Mouse (Mus musculus) forebrain, postnatal 0 days (tissue): Measurements from ENCODE around the gene Wbp1l. TPM values are rescaled to one million over a fixed set of nuclear protein-coding genes. Genes with fewer than 3 reads are reported as not detected.

Experiments
- ATAC-seq: fragments of 200-750 bp; cut with Nextera tagmentation; 2 replicates; pipeline ENCODE4 v1.8.0; 2017; ENCODE audit warnings: mild to moderate bottlenecking, moderate library complexity
- DNase-seq: peaks from one replicate; pipeline ENCODE4 v3.0.0-alpha.2; 2015
- H3K27ac ChIP-seq: fragments of 300-500 bp; sonication (generic); 2 replicates; pipeline ENCODE4 v1.5.1; 2014; ENCODE audit warnings: low read depth, mild to moderate bottlenecking, antibody characterized with exemption, low read length, moderate library complexity, mixed read lengths
- H3K27me3 ChIP-seq: fragments of 300-500 bp; sonication (generic); 2 replicates; pipeline ENCODE4 v1.6.1; 2014; ENCODE audit warnings: mild to moderate bottlenecking, low read length, mixed read lengths; ENCODE audit not compliant: insufficient read depth
- H3K36me3 ChIP-seq: fragments of 300-500 bp; sonication (generic); 2 replicates; pipeline ENCODE4 v1.6.1; 2014; ENCODE audit warnings: mild to moderate bottlenecking, moderate library complexity; ENCODE audit not compliant: insufficient read depth
- H3K4me1 ChIP-seq: fragments of 300-500 bp; sonication (generic); 2 replicates; pipeline ENCODE4 v1.6.1; 2014; ENCODE audit warnings: antibody characterized with exemption; ENCODE audit not compliant: insufficient read depth
- H3K4me2 ChIP-seq: fragments of 300-500 bp; sonication (generic); 2 replicates; pipeline ENCODE4 v1.6.1; 2014; ENCODE audit warnings: low read depth, mild to moderate bottlenecking, moderate library complexity
- H3K4me3 ChIP-seq: fragments of 300-500 bp; sonication (generic); 2 replicates; pipeline ENCODE4 v1.5.1; 2014; ENCODE audit warnings: low read depth, low read length, mixed read lengths
- H3K9ac ChIP-seq: fragments of 300-500 bp; sonication (generic); 2 replicates; pipeline ENCODE4 v1.6.1; 2014; ENCODE audit warnings: mild to moderate bottlenecking
- H3K9me3 ChIP-seq: fragments of 300-500 bp; sonication (generic); 2 replicates; pipeline ENCODE4 v1.6.1; 2016; ENCODE audit warnings: low read length
- CTCF ChIP-seq: sonication (generic); IDR thresholded peaks from 2 replicates; pipeline ENCODE4 v1.5.1; 2016; ENCODE audit warnings: antibody characterized with exemption, control low read depth, low read depth
- WGBS: fragments of 180-500 bp; shearing (Covaris S2); extraction: QIAGEN DNeasy Blood & Tissue Kit; methylation state at CpG from one replicate; pipeline ENCODE4 v1.1.7; 2014; 5-methylcytosine and 5-hydroxymethylcytosine counted together
- polyA plus RNA-seq: library from polyadenylated mRNA; unstranded; fragments of >200 nt; fragmentation: Nextera tagmentation; extraction: Ambion mirVana; gene quantifications from 2 replicates; pipeline ENCODE4 v1.2.1, GENCODE M21; 2015
- total RNA-seq: library from RNA; depleted of rRNA; stranded (reverse); fragments of >200 nt; gene quantifications from 2 replicates; pipeline ENCODE4 v1.2.3, GENCODE M21; 2014

Gene Wbp1l
- total and polyA plus RNA-seq, 2 experiments from 2014 or later: 25.4 to 37.0 TPM

GRCm38 (mm10) chr19:46621236-46622183 is 22.6 kb downstream of the Wbp1l start:
- Histone ChIP-seq H3K9me3 (no peaks in the 10 kb centered on the region), H3K4me1 (peaks cover 25% of the 10 kb centered on the region; the same call in 1 of the 2 replicates), H3K27me3 (no peaks in the 10 kb centered on the region), H3K36me3 (no peaks in the 10 kb centered on the region), H3K4me3 (no peak overlapping the region), H3K4me2 (no peak overlapping the region), H3K9ac (no peak overlapping the region), H3K27ac (no peak overlapping the region; the same call in 1 of the 2 replicates)
- ATAC-seq (no peak), DNase-seq (no peak)
- no peak for TF ChIP-seq CTCF
- 64% methylated on average over 19 of the region's 19 CpGs for WGBS

GRCm38 (mm10) chr19:46622659-46623193 is 23.8 kb downstream of the Wbp1l start:
- no peak overlapping the region for H3K9ac ChIP-seq
- H3K27ac ChIP-seq: no peak overlapping the region
- H3K9me3 ChIP-seq: no peaks in the 10 kb centered on the region
- H3K4me2 ChIP-seq: 0 out of 2 replicates have a peak overlapping the region, but pooled peaks have one; percentile 31
- DNase-seq (no peak), ATAC-seq (no peak; the same call in 1 of the 2 replicates)
- H3K27me3 ChIP-seq: no peaks in the 10 kb centered on the region
- no peak overlapping the region for H3K4me3 ChIP-seq
- WGBS: 48% methylated on average over 12 of the region's 12 CpGs
- TF ChIP-seq CTCF: no peak
- H3K4me1 ChIP-seq: peaks cover 25% of the 10 kb centered on the region; the same call in 1 of the 2 replicates
- H3K36me3 ChIP-seq: no peaks in the 10 kb centered on the region

GRCm38 (mm10) chr19:46623194-46623667 is 24.3 kb downstream of the Wbp1l start:
- DNase-seq (no peak), ATAC-seq (peak; percentile 59)
- WGBS: 9% methylated on average over 16 of the region's 16 CpGs
- H3K9me3 ChIP-seq: no peaks in the 10 kb centered on the region
- TF ChIP-seq CTCF: no peak
- H3K27me3 ChIP-seq: no peaks in the 10 kb centered on the region
- no peak overlapping the region for H3K4me3 ChIP-seq
- 0 out of 2 replicates have a peak overlapping the region, but pooled peaks have one; percentile 15 for H3K27ac ChIP-seq
- H3K9ac ChIP-seq: peak overlapping the region; percentile 3; the same call in 1 of the 2 replicates
- peak overlapping the region; percentile 31; the same call in 1 of the 2 replicates for H3K4me2 ChIP-seq
- H3K4me1 ChIP-seq: peaks cover 25% of the 10 kb centered on the region; the same call in 1 of the 2 replicates
- peaks cover 3% of the 10 kb centered on the region; the same call in 1 of the 2 replicates for H3K36me3 ChIP-seq

GRCm38 (mm10) chr19:46623790-46624772 is 25.2 kb downstream of the Wbp1l start:
- 29% methylated on average over 19 of the region's 19 CpGs for WGBS
- H3K4me3 ChIP-seq: no peak overlapping the region
- H3K9me3 ChIP-seq: no peaks in the 10 kb centered on the region
- H3K36me3 ChIP-seq: peaks cover 4% of the 10 kb centered on the region; the same call in 1 of the 2 replicates
- ATAC-seq (peak; percentile 5), DNase-seq (no peak)
- peak overlapping the region; percentile 31; the same call in 1 of the 2 replicates for H3K4me2 ChIP-seq
- 0 out of 2 replicates have a peak overlapping the region, but pooled peaks have one; percentile 15 for H3K27ac ChIP-seq
- H3K27me3 ChIP-seq: no peaks in the 10 kb centered on the region
- H3K4me1 ChIP-seq: peaks cover 25% of the 10 kb centered on the region; the same call in 1 of the 2 replicates
- TF ChIP-seq CTCF: no peak
- peak overlapping the region; percentile 10; the same call in 1 of the 2 replicates for H3K9ac ChIP-seq

GRCm38 (mm10) chr19:46625015-46625414 is 26.1 kb downstream of the Wbp1l start:
- TF ChIP-seq CTCF: no peak
- Histone ChIP-seq H3K27me3 (no peaks in the 10 kb centered on the region), H3K27ac (no peak overlapping the region), H3K9ac (no peak overlapping the region), H3K4me2 (no peak overlapping the region), H3K4me3 (no peak overlapping the region), H3K9me3 (no peaks in the 10 kb centered on the region), H3K36me3 (peaks cover 4% of the 10 kb centered on the region; the same call in 1 of the 2 replicates), H3K4me1 (peaks cover 25% of the 10 kb centered on the region; the same call in 1 of the 2 replicates)
- DNase-seq (no peak), ATAC-seq (no peak)
- 93% methylated on average over 12 of the region's 12 CpGs for WGBS

- Histone ChIP-seq H3K4me2 (no peak overlapping the region), H3K9me3 (no peaks in the 10 kb centered on the region), H3K4me1 (peaks cover 22% of the 10 kb centered on the region; the same call in 1 of the 2 replicates), H3K4me3 (no peak overlapping the region), H3K36me3 (peaks cover 4% of the 10 kb centered on the region; the same call in 1 of the 2 replicates), H3K9ac (no peak overlapping the region), H3K27ac (no peak overlapping the region), H3K27me3 (no peaks in the 10 kb centered on the region)
- ATAC-seq: no peak
- WGBS: 86% methylated on average over 10 of the region's 10 CpGs
- DNase-seq: no peak
- no peak for TF ChIP-seq CTCF
These were observed 26.6 kb downstream of the Wbp1l start for GRCm38 (mm10) chr19:46625519-46625918.
